Mouse (Mus musculus) CD4-positive naive resting alpha-beta T cell, adult 57 days (primary cell): ENCODE results near the gene Col9a3. TPM values are rescaled to one million over a fixed set of nuclear protein-coding genes. Genes with fewer than 3 reads are reported as not detected.

Experiments
- total RNA-seq: library from RNA; stranded (reverse); gene quantifications from one replicate; pipeline ENCODE4 v1.2.4, GENCODE M21; 2023

Col9a3 gene
- total RNA-seq, result 4.4 TPM

DNA sequence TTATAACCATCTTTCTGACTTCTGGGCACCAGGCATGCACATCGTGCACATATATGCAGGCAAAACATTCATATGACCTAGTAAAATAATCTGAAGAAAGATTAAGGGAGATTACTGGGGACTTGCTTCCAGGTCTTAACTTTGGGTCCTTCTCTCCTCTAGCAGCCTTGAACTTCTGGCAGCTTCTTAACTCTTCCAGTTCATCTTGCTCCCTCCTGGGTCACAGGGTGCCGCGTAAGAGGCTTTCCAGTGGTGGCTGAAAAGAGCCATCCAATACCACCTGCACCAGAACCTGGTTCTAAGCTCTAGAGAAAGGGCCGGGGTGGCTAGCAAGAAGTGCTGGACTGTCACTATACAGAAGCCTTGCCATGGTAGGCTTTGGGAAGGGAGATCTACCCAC, at the start of gene Col9a3:
Gene Col9a3 (plus strand): TSS at position 301 of the 400 bp plus-strand sequence.

DNA sequence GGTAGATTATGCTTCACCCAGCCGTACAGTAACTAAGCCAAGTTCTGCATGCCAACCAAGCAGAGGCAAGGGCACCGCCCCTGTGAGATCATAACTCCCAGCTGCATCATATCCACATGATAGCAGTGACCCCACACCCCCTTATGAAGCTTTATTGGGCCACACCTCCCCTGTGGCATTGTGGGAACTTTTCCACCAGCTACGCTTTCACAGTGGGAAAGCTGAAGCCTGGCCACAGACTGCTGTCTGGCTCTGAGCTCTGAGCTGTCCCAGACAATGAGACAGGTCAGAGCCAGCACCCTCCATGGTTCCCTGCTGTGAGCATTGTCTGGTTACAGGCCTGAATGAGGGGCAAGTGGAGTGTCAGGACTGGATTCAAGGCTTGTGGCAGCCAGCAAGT, 16.6 kb upstream of the Col9a3 start, which contains the start of gene Mrgbp:
Gene Mrgbp (plus strand): TSS at position 303 of the 400 bp plus-strand sequence.

DNA sequence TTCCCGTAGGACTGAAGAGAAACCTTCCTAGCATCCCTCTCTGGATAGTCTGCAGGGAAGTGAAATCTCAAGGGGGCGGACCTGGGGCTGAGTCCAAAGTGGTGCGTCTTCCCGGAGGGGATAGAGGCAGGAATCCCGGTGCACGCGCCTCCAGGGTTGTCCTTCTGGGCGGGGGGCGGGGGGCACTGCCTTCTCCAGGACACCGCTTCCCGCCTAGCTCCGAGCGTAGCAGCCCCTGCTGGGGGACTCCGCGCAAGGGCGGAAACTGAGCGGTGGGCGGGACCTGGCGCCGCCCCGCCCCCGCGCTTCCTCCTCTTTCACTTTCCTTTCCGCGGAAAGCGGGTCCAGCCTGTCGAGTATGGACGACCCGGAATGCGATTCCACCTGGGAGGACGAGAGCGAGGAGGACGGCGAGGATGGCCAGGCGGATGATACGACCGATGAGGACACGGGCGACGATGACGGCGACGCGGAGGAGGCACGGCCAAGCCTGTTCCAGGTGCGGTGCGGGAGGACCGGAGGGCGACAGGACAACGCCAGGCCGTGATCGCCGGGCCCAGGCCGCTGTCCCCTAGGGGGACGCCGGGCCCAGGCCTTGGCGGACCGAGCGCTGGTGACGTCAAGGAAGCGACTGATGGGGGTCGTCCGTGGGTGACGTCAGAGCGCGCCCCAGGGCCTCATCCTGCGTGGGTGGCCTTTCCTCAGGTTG, 8.3 kb upstream of the Col9a3 start, which contains the start of gene Ogfr:
Gene Ogfr (plus strand): TSS at position 123 of the 709 bp plus-strand sequence.

DNA sequence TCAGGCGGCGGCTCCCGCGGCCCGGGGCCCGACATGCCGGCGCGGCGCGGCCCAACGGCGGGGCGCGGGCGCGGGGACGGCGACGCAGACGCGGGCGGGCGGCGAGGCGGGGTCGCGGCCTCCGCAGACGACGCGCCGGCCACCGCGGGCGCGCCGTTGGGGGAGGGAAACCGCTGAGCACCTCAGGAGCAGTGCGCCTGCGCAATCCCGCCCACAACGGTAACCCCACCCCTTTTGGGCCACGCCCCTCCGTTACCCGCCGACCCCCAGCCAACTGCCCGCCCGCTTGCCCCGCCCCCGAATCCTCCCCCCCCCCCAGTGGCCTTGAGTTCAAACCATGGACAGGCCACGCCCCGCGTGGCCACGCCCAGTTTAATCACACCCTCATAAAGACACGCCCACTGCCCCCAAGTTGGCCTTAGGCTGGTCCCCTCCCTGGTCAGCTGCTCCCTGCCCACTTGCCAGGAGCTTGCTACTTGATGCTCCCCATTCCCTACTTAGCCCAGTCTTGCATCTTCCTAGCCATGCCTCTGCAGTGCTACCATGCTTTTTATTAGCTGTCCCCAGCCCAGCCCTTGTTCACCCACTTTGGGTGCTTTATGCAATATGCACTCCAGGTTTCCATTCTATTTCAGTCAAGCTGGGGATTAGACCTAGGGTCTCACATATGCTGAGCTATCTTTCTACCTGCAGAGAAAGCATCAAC, 45.1 kb downstream of the Col9a3 start, which contains the start of gene Tcfl5:
Gene Tcfl5 (minus strand): TSS at position 154 of the 706 bp plus-strand sequence.

Other genes starting within 250 kb of the Col9a3 start
- 3.1 TPM for gene Slco4a1, start 141.5 kb upstream of the Col9a3 start, total RNA-seq
- not detected for gene Ntsr1, start 97.8 kb upstream of the Col9a3 start, total RNA-seq
- gene Mrgbp, start 16.5 kb upstream of the Col9a3 start, total RNA-seq, result 48.3 TPM
- 84.7 TPM for gene Ogfr, start 8.5 kb upstream of the Col9a3 start, total RNA-seq
- 0.30 TPM for gene Tcfl5, start 44.9 kb downstream of the Col9a3 start, total RNA-seq
- gene Dido1, start 112.2 kb downstream of the Col9a3 start, total RNA-seq, result 90.3 TPM
- 53.0 TPM for gene Gid8, start 112.3 kb downstream of the Col9a3 start, total RNA-seq
- 86.5 TPM for gene Slc17a9, start 127.5 kb downstream of the Col9a3 start, total RNA-seq
- gene Bhlhe23, start 179.1 kb downstream of the Col9a3 start, total RNA-seq, result not detected